Mouse (Mus musculus): ENCODE data around the gene Pgc. TPM values are rescaled to one million over a fixed set of nuclear protein-coding genes. Genes with fewer than 3 reads are reported as not detected.

Gene Pgc
- polyA plus RNA-seq, 1 experiment from 2014 or later, result not detected

DNA sequence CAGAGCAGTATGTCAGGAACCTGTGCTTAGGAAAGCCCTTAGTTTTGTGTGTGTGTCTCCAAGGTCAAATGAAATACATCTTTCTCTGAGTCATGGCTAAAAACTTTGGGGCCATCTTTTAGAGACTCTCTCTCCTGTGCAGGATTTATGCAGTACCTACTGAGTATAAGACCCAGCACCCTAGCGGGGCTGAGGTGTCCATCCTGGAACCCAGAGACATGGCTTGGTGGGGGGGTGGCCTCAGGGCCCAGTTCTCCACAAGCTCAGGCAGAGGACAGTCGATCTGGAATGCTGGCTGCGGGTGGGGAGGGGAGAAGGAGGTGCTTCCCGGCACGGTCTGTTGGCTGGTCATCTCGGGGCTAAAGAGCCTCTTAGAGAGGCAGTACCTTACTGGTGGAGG lies 29.7 kb downstream of the Pgc start:
- Histone ChIP-seq H3K4me2 (no peak overlapping the region), H3K9me3 (replicated peaks) (no peaks in the 10 kb centered on the region), H3K9ac (replicated peaks) (no peak overlapping the region), H3K4me1 (no peaks in the 10 kb centered on the region), H3K27ac (replicated peaks) (no peak overlapping the region), H3K36me3 (no peaks in the 10 kb centered on the region), H3K27me3 (replicated peaks) (no peaks in the 10 kb centered on the region), H3K4me3 (replicated peaks) (no peak overlapping the region)
- WGBS, result 60% methylated on average over 6 of the region's 6 CpGs
- ATAC-seq (ENCODE audit: low FRiP score), result no peak

DNA sequence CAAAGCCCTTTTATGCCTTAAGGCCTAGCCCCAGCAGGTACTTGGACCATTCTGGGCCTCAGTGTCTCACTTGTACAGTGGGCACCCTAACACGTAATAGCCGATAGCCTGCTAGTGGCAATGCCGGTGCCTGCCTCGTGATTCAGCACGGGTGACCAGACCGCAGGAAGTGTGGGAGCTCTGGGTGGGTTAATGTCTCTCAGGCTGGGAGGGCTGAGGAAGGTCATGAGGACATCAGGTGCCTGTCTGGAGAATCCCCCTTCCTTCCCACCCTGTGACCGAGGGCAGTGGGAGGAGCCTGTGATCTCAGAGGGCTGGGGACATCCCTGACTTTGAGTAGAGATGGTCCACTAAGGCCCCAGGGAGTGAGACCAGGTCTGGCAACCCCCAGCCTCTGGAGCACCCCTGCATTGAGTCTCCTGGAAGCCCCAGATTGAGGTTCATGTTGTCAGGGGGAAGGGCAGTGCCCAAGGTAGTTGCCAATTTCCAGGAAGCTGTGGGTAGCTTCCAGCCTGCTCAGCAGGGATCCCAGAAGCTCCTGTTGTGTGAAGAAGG lies 30.5 kb downstream of the Pgc start:
- no peaks in the 10 kb centered on the region for H3K27me3 ChIP-seq (replicated peaks)
- peaks cover 2% of the 10 kb centered on the region for H3K4me1 ChIP-seq
- H3K4me3 ChIP-seq (replicated peaks), result no peak overlapping the region

DNA sequence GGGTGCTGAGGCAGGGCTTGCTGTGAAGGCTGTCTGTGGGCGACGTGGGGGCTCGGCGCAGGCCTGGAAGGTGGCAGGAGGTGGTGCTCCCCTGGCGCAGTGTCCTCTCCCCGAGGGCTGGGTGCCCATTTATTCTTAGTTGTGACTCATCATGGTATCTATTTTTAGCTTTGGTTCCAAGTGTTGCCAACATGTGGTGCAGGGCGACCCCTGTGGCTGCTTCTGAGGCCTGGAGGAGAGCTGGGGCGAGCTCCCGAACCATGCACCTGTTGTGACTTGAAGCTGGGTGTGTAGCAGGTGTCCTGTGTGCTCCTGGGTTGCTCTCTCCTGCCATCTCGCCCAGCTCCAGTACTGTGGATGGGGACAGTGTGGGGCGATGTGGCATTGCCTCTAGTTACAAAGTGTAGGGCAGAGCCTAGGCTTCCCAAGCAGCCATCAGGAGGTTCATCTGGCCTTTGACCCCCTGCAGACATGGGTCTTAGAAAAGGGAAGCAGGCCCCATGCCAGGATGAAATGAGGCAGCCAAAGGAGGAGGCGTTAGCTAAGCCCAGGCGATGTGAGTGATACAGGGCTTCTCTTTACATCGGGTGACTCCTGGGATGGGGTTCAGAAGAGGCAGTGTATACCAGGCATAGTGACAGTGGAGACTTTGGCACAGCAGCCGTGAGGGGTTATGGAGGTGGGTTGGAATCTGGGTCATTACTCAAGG lies 33.2 kb downstream of the Pgc start:
- no peak overlapping the region for H3K9ac ChIP-seq (replicated peaks)
- H3K9me3 ChIP-seq (replicated peaks), result no peaks in the 10 kb centered on the region
- no peak overlapping the region for H3K4me3 ChIP-seq (replicated peaks)
- H3K4me2 ChIP-seq, result no peak overlapping the region
- H3K4me1 ChIP-seq, result peaks cover 15% of the 10 kb centered on the region
- no peak overlapping the region for H3K27ac ChIP-seq (replicated peaks)
- ATAC-seq (ENCODE audit: low FRiP score), result no peak
- WGBS, result 79% methylated on average over 15 of the region's 15 CpGs
- no peaks in the 10 kb centered on the region for H3K27me3 ChIP-seq (replicated peaks)
- H3K36me3 ChIP-seq, result no peaks in the 10 kb centered on the region

More for the DNA sequence above, 30.5 kb downstream of the Pgc start:
- Histone ChIP-seq H3K4me2 (no peak overlapping the region), H3K9me3 (replicated peaks) (no peaks in the 10 kb centered on the region), H3K9ac (replicated peaks) (no peak overlapping the region), H3K27ac (replicated peaks) (no peak overlapping the region), H3K36me3 (no peaks in the 10 kb centered on the region)
- ATAC-seq (ENCODE audit: low FRiP score), result no peak
- WGBS, result 90% methylated on average over 7 of the region's 7 CpGs

DNA sequence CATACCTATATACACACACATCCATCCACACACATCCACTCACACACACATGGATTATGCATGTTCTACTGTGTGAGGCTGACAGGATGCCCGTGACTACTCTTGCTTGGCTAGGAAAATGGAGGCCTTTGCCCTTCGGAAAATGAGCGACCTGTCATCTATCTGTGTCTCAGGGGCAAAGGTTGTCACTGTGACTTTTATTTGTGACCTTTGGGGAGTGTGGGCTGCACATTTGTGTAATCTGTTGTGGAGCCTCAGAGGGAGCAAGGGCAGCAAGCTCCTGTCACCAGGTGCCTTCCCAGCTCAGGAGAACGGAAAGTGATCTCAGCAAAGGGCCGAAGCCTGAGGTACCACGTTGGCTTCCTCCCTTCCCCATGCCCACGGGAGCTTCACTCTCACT lies 35.4 kb downstream of the Pgc start:
- H3K9ac ChIP-seq (replicated peaks), result no peak overlapping the region

DNA sequence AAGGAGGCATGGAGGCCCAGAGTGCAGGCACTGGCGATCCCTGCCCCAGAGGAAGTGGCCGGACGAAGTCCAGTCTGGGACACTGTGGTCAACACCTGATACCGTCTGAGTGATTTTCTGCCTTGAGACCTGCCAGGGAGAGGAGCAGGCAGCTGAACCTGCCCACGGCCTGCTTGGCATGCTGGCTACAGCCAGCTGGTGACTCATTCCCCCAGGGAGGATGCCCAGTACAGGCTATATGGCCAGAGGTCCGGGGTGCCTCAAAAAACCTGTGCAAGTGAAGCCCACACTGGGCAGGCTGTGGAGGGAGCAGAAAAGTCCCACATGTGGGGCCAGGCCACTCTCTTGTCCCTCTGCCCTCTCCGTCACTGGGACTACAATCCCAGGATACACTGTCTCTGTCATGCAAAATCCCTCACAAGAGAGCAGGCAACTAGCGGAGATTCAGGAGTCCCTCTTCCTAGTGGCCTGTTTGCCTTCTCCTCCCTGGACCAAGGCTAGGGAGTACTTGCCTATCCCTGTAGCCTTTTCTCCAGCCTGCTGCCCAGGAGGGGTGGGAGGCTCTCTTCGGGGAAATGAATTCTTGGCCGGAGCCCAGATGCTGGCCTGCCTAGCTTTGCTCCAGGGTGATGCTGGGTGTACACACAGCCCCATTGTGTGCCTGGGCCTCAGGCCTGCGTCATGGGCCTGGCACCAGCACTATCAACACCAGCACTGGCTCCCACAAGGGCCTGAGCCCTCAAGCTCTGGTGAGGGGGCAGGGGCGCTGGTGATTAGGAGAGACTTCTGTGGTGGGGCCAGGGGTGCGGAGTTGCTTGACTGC lies 36.1 kb downstream of the Pgc start:
- Histone ChIP-seq H3K4me1 (peaks cover 15% of the 10 kb centered on the region), H3K36me3 (no peaks in the 10 kb centered on the region), H3K27me3 (replicated peaks) (no peaks in the 10 kb centered on the region), H3K4me3 (replicated peaks) (no peak overlapping the region), H3K4me2 (no peak overlapping the region), H3K9me3 (replicated peaks) (no peaks in the 10 kb centered on the region), H3K27ac (replicated peaks) (peak overlapping the region; percentile 70), H3K9ac (replicated peaks) (no peak overlapping the region)
- WGBS, result 67% methylated on average over 13 of the region's 13 CpGs
- ATAC-seq (ENCODE audit: low FRiP score), result peak; percentile 79

More for the DNA sequence above, 35.4 kb downstream of the Pgc start:
- Histone ChIP-seq H3K4me1 (peaks cover 15% of the 10 kb centered on the region), H3K9me3 (replicated peaks) (no peaks in the 10 kb centered on the region), H3K27ac (replicated peaks) (0 out of 2 replicates have a peak overlapping the region, but pooled peaks have one; percentile 60), H3K36me3 (no peaks in the 10 kb centered on the region), H3K27me3 (replicated peaks) (no peaks in the 10 kb centered on the region), H3K4me3 (replicated peaks) (no peak overlapping the region), H3K4me2 (no peak overlapping the region)
- 75% methylated on average over 7 of the region's 7 CpGs for WGBS
- no peak for ATAC-seq (ENCODE audit: low FRiP score)

DNA sequence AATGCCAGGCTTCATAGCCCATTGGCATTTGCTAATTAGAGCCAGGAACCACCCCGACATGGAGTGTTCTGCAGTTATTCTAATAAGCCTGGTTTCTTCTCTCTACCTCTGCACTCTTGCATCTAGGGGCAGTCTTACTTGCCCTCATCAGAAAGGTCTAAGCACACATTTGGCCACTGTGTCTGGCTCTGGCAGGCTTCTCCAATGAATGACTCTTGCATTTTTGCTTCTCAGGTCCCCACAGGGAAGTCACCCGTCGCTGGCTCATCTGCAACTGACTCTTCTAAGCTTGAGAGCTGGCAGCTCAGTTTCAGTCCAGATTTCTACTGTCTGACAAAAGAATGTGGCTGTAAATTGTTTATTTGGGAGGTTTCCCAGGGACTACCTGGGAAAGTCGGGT lies 39.3 kb downstream of the Pgc start:
- Histone ChIP-seq H3K4me3 (replicated peaks) (no peak overlapping the region), H3K9ac (replicated peaks) (no peak overlapping the region), H3K27me3 (replicated peaks) (no peaks in the 10 kb centered on the region), H3K27ac (replicated peaks) (no peak overlapping the region), H3K4me1 (peaks cover 15% of the 10 kb centered on the region), H3K9me3 (replicated peaks) (no peaks in the 10 kb centered on the region), H3K4me2 (no peak overlapping the region), H3K36me3 (no peaks in the 10 kb centered on the region)
- no peak for ATAC-seq (ENCODE audit: low FRiP score)
- 73% methylated on average over 4 of the region's 4 CpGs for WGBS

DNA sequence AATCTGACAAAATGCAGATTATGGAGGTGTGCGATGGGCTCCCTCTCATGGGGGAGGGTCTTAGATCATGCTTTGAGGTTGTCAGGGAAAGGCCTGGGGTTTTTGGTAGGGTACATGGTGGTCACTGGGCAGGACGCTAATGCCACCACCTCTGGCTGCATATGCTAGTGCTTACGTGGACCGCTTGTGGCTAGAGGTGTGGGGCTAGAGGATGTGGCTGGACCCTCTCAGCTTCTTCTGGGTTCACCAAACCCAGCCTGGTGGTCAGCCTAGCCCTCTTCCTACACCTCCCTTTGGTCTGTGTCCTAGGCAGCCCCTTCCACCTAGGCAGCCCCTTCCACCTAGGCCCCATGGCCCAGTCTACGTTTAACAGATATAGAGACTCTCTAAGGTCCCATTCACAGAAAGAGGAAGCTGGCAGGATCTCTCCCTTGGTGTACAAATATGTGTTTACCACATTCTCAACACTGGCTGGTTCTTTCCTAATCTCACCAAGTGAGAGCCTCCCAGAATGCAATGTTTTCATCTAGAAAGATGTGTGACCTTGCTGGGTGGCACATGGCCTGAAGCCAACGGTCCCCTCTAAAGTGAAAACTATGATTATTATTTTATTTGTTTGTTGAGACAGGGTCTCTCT lies 39.9 kb downstream of the Pgc start:
- Histone ChIP-seq H3K4me2 (no peak overlapping the region), H3K4me1 (peaks cover 15% of the 10 kb centered on the region), H3K4me3 (replicated peaks) (no peak overlapping the region), H3K27me3 (replicated peaks) (no peaks in the 10 kb centered on the region), H3K27ac (replicated peaks) (no peak overlapping the region), H3K9ac (replicated peaks) (no peak overlapping the region), H3K9me3 (replicated peaks) (no peaks in the 10 kb centered on the region), H3K36me3 (no peaks in the 10 kb centered on the region)
- 92% methylated on average over 6 of the region's 6 CpGs for WGBS
- no peak for ATAC-seq (ENCODE audit: low FRiP score)

DNA sequence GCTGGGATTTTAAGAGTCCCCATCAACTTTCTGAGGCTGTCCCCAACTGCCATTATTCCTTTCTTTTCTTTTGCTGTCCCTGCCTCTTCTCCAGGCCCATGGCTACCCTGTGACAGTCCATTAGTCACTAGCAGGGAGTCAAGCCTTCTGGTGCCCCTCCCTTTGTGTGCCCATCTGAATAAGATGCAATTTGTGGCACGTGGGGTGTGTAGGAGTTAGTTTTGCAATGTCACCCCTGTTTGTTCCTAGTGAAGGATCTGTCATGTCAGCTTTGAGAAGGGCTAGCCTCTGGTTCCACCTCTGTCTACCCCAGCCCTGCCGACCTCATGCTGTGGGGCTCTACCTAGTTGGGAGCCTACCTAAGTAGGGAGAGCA lies 40.4 kb downstream of the Pgc start:
- 58% methylated on average over 2 of the region's 2 CpGs for WGBS
- no peak overlapping the region for H3K4me3 ChIP-seq (replicated peaks)
- H3K36me3 ChIP-seq, result no peaks in the 10 kb centered on the region
- ATAC-seq (ENCODE audit: low FRiP score), result no peak
- no peak overlapping the region for H3K27ac ChIP-seq (replicated peaks)
- H3K9me3 ChIP-seq (replicated peaks), result no peaks in the 10 kb centered on the region
- H3K9ac ChIP-seq (replicated peaks), result no peak overlapping the region
- H3K4me1 ChIP-seq, result peaks cover 14% of the 10 kb centered on the region
- no peaks in the 10 kb centered on the region for H3K27me3 ChIP-seq (replicated peaks)
- no peak overlapping the region for H3K4me2 ChIP-seq

DNA sequence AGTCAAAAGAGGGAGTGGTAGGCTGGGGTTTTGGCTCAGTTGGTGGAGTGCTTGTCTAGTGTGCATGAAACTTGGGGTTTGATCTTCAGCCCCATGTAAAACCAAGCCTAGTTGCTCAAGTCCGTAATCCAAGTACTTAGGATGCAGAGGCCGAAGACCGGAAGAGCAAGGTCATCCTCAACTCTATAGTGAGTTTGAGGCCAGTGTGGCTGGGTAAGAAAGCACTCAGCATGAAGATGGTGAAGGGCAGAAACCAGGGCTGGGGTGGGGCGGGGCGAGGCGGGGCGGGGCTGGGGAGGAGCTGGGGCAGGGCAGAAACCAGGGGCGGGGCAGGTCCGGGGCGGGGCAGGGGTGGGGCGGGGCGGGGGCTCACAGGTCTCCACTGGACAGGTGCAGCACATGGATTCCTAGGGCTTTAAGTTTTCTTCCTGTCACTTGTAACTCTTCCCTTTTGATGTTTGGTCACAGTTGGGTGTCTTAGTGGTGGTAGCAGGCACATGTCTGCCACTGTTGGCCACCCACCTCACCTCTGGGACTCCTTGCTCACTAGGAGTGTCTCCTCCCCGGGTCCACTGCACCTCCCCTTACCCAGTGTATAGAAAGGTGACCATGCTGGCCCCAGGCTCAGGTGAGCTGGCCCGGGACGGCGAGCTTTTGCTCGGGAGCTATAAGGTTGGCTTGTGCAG lies 41.0 kb downstream of the Pgc start:
- H3K36me3 ChIP-seq, result no peaks in the 10 kb centered on the region
- 57% methylated on average over 12 of the region's 17 CpGs for WGBS
- no peak overlapping the region for H3K4me3 ChIP-seq (replicated peaks)
- H3K9ac ChIP-seq (replicated peaks), result no peak overlapping the region
- peaks cover 9% of the 10 kb centered on the region for H3K4me1 ChIP-seq
- 0 out of 2 replicates have a peak, but pooled peaks cover 4% of the 10 kb centered on the region for H3K9me3 ChIP-seq (replicated peaks)
- no peak overlapping the region for H3K27ac ChIP-seq (replicated peaks)
- no peak overlapping the region for H3K4me2 ChIP-seq
- ATAC-seq (ENCODE audit: low FRiP score), result no peak
- no peaks in the 10 kb centered on the region for H3K27me3 ChIP-seq (replicated peaks)

DNA sequence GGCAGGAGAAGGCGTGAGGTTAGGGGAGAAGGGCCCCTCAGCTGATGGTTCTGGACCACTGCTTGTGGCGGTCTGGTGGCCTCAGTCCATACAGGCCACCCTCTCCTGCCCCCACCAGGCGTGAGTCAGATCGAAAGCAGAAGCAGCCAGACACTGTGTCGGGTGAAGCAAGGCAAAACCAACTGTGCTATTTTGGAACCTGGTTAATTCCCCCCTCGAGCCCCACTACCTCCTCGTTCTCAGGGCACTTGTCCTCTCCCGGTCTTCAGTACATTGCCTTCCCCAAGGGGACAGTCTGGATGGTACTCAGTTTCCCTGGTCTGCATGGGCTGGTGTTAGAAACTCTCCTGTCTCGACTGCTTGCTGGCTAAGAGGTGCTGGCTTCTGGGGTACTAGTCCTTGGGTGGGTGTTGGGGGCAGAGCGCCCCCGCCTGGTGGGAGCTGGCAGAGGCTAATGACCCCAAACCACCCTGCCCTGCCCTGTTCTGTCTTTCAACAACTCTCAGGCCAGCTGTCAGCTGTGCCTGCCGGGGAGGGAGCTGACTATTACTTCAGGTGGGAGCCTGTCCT lies 42.1 kb downstream of the Pgc start:
- Histone ChIP-seq H3K36me3 (no peaks in the 10 kb centered on the region), H3K9me3 (replicated peaks) (0 out of 2 replicates have a peak, but pooled peaks cover 4% of the 10 kb centered on the region), H3K4me1 (no peaks in the 10 kb centered on the region), H3K27me3 (replicated peaks) (no peaks in the 10 kb centered on the region), H3K9ac (replicated peaks) (no peak overlapping the region), H3K4me2 (no peak overlapping the region), H3K4me3 (replicated peaks) (no peak overlapping the region), H3K27ac (replicated peaks) (no peak overlapping the region)
- no peak for ATAC-seq (ENCODE audit: low FRiP score)
- WGBS, result 50% methylated on average over 12 of the region's 12 CpGs
